Mouse (Mus musculus) forebrain, embryonic 13.5 days (tissue): ENCODE measurements around the gene Ccl24. TPM values are rescaled to one million over a fixed set of nuclear protein-coding genes. Genes with fewer than 3 reads are reported as not detected.
A peak's percentile ranks its signal among the peaks of the same experiment; 100 is the strongest.

Source experiments
- ATAC-seq: fragments of 200-750 bp; cut with Nextera tagmentation; 2 replicates; pipeline ENCODE4 v1.8.0; 2017
- H3K27ac ChIP-seq: fragments of 300-500 bp; sonication (generic); 2 replicates; pipeline ENCODE4 v1.5.1; 2015; ENCODE audit warnings: inconsistent platforms, mild to moderate bottlenecking, moderate library complexity
- H3K27me3 ChIP-seq: fragments of 300-500 bp; sonication (generic); 2 replicates; pipeline ENCODE4 v1.6.1; 2015; ENCODE audit warnings: mild to moderate bottlenecking, inconsistent platforms
- H3K36me3 ChIP-seq: fragments of 300-500 bp; sonication (generic); 2 replicates; pipeline ENCODE4 v1.6.1; 2015; ENCODE audit warnings: mild to moderate bottlenecking, inconsistent platforms; ENCODE audit not compliant: poor library complexity, severe bottlenecking
- H3K4me1 ChIP-seq: fragments of 300-500 bp; sonication (generic); 2 replicates; pipeline ENCODE4 v1.6.1; 2015; ENCODE audit warnings: inconsistent platforms
- H3K4me2 ChIP-seq: fragments of 300-500 bp; sonication (generic); 2 replicates; pipeline ENCODE4 v1.6.1; 2015; ENCODE audit warnings: inconsistent platforms, mild to moderate bottlenecking, moderate library complexity
- H3K4me3 ChIP-seq: fragments of 300-500 bp; sonication (generic); 2 replicates; pipeline ENCODE4 v1.5.1; 2015; ENCODE audit warnings: mild to moderate bottlenecking, inconsistent platforms
- H3K9ac ChIP-seq: fragments of 300-500 bp; sonication (generic); 2 replicates; pipeline ENCODE4 v1.6.1; 2015; ENCODE audit warnings: mild to moderate bottlenecking, inconsistent platforms
- H3K9me3 ChIP-seq: fragments of 300-500 bp; sonication (generic); replicated peaks from 2 replicates; pipeline ENCODE4 v1.6.1; 2016; ENCODE audit warnings: inconsistent platforms
- WGBS: fragments of 180-500 bp; shearing (Covaris S2); methylation state at CpG from one replicate; pipeline ENCODE4 v1.1.7; 2015; 5-methylcytosine and 5-hydroxymethylcytosine counted together
- polyA plus RNA-seq: library from polyadenylated mRNA; unstranded; fragments of >200 nt; fragmentation: Nextera tagmentation; extraction: Ambion mirVana; gene quantifications from 2 replicates; pipeline ENCODE4 v1.2.1, GENCODE M21; 2015

Gene Ccl24
- polyA plus RNA-seq, 1 experiment from 2014 or later = 2.1 TPM

DNA sequence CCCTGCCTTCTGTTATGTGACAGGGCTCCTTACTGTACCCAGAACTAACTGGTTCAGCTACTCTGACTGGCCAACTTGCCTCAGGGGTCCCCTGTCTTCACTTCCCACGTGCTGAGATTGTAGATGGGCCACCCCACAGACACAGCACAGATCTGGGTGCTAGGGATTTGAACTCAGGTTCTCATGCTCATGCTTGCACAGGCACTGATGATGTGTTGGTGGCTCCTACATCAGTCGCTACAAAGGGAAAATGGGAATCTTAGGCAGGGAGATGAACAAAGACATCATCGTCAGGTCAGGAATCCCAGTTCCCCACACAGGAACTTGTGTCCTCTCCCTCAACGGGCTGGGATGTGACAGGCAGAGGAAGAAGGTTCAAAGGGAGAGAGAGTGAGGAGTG is 3.2 kb upstream of the Ccl24 start:
- Histone ChIP-seq H3K9me3 (peaks cover 3% of the 10 kb centered on the region; the same call in 1 of the 2 replicates), H3K36me3 (no peaks in the 10 kb centered on the region), H3K4me1 (no peaks in the 10 kb centered on the region), H3K27me3 (no peaks in the 10 kb centered on the region), H3K9ac (no peak overlapping the region), H3K27ac (no peak overlapping the region), H3K4me2 (no peak overlapping the region), H3K4me3 (no peak overlapping the region)
- 72% methylated on average over 4 of the region's 4 CpGs for WGBS
- ATAC-seq = no peak

DNA sequence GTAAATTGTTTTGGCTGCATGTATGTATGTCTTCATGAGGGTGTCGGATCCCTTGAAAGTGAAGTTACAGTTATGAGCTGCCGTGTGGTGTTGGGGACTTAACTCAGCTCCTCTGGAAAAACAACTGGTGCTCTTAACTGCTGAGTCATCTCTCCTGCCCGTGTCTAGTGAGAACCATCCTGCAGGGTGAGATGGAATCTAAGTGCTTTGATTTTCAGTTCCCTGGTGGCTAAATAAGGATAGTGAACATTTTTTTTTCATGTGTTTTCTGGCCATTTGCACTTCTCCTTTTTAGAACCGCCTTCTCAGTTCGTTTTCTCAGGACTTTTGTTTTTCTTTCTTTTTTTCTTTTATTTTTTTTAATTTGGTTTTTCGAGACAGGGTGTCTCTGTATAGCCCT is 4.2 kb downstream of the Ccl24 start:
- WGBS = 72% methylated on average over 6 of the region's 6 CpGs
- H3K36me3 ChIP-seq = no peaks in the 10 kb centered on the region
- H3K9me3 ChIP-seq = no peaks in the 10 kb centered on the region

DNA sequence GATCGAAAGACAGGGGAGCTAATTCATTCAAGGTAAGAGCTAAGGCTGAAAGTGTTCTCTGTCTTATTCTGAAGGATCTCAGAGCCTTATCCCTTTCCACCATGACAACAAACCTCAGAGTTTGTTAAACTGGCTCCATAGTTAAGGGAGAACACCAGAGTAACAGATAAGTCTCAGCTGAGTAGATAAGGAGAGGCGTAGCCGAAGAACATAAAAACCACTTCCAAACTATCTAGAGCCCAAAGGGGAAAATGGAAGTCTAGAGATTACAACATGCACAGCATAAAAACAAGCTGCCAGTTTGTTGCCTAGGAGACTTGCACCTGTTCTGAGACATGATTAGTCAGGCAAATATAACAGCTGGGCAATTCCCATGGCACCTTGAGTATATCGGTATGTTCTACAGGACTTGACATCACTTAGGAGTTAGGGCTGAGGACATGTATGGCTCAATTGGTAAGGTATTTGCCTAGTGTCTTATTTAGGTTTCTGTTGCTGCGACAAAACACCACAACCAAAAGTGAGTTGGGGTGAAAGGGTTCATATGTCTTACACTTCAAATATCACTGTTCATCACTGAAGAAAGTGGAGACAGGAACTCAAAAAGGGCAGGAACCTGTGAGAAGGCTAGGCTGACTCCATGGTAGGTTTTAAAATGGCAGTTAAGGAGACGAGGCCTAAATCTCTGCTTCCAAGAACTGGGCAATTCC is 5.1 kb downstream of the Ccl24 start:
- no peaks in the 10 kb centered on the region for H3K4me1 ChIP-seq
- WGBS = 91% methylated on average over 6 of the region's 6 CpGs
- H3K9me3 ChIP-seq = no peaks in the 10 kb centered on the region
- H3K27ac ChIP-seq = no peak overlapping the region
- H3K9ac ChIP-seq = no peak overlapping the region
- H3K4me2 ChIP-seq = no peak overlapping the region
- no peaks in the 10 kb centered on the region for H3K27me3 ChIP-seq
- no peak overlapping the region for H3K4me3 ChIP-seq
- H3K36me3 ChIP-seq = no peaks in the 10 kb centered on the region
- ATAC-seq = no peak

More for the DNA sequence above, 4.2 kb downstream of the Ccl24 start:
- Histone ChIP-seq H3K4me1 (no peaks in the 10 kb centered on the region), H3K9ac (no peak overlapping the region), H3K27ac (no peak overlapping the region), H3K4me3 (no peak overlapping the region), H3K4me2 (no peak overlapping the region), H3K27me3 (no peaks in the 10 kb centered on the region)
- no peak for ATAC-seq

DNA sequence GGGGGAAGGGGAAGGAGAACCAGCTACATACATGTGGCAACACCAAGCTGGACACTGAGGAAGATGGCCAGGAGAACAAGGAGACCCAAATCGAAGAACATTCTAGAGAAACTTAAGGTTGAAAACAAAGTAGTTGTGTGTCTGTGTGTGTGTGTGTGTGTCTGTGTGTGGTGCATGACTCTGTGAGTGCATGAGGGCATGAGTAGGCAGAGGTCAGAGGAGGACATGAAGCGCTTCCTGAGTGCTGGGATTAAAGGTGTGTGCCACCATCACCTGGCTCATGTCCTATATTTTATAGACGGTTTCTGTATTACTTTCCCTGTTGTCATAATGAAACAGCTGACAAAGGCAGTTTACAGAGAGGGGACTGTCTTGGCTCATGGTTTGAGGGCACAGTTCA is 9.4 kb downstream of the Ccl24 start, which contains the start of gene Ccl26:
Gene Ccl26 (minus strand): TSS at position 101 of the 400 bp plus-strand sequence.
- WGBS = 96% methylated on average over 3 of the region's 3 CpGs
- H3K9me3 ChIP-seq = no peaks in the 10 kb centered on the region
- H3K9ac ChIP-seq = no peak within 1 kb of the TSS
- no peak for ATAC-seq
- H3K4me2 ChIP-seq = no peak within 1 kb of the TSS
- no peak within 1 kb of the TSS for H3K4me3 ChIP-seq
- H3K27me3 ChIP-seq = no peaks in the 10 kb centered on the region
- no peaks in the 10 kb centered on the region for H3K4me1 ChIP-seq
- no peaks in the 10 kb centered on the region for H3K36me3 ChIP-seq
- no peak within 1 kb of the TSS for H3K27ac ChIP-seq

DNA sequence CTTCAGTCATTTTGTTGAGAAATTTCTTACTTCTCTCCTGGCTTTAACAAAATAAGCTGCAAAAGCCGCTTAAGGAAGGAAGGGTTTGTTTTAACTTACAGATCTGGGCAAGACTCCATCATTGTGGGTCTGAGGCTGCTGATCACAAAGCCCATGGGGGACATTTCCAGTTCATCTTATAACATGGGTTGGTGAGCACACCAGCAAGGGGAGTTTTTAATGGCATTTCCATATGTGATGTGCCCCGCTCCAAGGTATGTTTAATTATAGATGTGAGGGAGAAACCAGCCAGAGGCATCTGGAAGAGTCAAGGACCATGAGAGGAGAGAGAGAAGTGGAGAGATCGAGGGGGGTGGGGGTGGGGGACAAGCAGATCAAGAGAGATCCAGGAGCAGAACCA is 15.2 kb downstream of the Ccl24 start:
- H3K27me3 ChIP-seq = no peaks in the 10 kb centered on the region
- H3K27ac ChIP-seq = no peak overlapping the region
- no peaks in the 10 kb centered on the region for H3K4me1 ChIP-seq
- no peak overlapping the region for H3K4me2 ChIP-seq
- no peaks in the 10 kb centered on the region for H3K36me3 ChIP-seq
- no peak overlapping the region for H3K4me3 ChIP-seq
- ATAC-seq = no peak
- 79% methylated on average over 3 of the region's 3 CpGs for WGBS
- H3K9me3 ChIP-seq = no peaks in the 10 kb centered on the region
- H3K9ac ChIP-seq = no peak overlapping the region

DNA sequence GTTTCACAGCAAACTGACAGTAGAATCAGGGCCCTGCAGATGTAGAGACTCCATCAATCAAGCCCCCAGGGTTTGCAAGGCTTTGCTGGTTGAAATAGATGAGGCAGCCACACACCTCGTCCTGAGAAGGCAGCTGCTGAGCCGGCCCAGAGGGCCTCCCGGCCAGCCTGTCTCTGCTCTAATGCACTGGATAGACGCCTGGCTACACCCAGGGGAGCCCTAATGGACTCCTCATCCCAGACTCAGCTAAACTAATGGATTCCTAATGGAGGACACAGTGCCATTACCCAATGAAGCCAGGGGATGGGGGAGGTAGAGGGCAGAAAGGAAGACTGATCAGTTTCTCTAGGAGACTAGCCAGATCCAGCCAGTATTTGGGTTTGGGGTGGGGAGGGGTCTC is 15.8 kb downstream of the Ccl24 start:
- Histone ChIP-seq H3K9ac (no peak overlapping the region), H3K36me3 (no peaks in the 10 kb centered on the region), H3K27me3 (no peaks in the 10 kb centered on the region), H3K27ac (no peak overlapping the region), H3K4me1 (no peaks in the 10 kb centered on the region), H3K4me3 (no peak overlapping the region), H3K9me3 (no peaks in the 10 kb centered on the region), H3K4me2 (no peak overlapping the region)
- WGBS = 46% methylated on average over 4 of the region's 4 CpGs
- no peak for ATAC-seq

DNA sequence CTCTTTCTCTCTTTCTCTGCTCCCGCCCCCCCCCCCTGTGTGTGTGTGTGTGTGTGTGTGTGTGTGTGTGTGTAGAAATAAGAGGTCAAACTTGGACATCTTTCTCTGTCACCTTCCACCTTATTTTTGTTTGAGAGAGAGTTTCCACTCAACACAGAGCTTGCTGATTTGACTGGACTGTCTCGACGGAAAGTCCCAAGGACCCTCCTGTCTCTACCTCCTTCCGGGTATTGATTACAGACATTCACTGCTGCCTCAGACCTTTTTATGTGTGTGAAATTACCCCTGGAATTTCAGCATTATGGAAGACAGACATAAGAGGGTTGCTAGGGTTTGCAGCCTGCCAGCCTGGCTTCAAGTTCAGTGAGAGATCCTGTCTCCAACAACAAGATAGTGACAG is 16.6 kb downstream of the Ccl24 start:
- no peak overlapping the region for H3K9ac ChIP-seq
- no peaks in the 10 kb centered on the region for H3K9me3 ChIP-seq
- no peaks in the 10 kb centered on the region for H3K27me3 ChIP-seq
- WGBS = 95% methylated on average over 3 of the region's 4 CpGs
- ATAC-seq = no peak
- no peaks in the 10 kb centered on the region for H3K4me1 ChIP-seq
- H3K4me3 ChIP-seq = no peak overlapping the region
- no peak overlapping the region for H3K27ac ChIP-seq
- H3K4me2 ChIP-seq = no peak overlapping the region
- no peaks in the 10 kb centered on the region for H3K36me3 ChIP-seq

DNA sequence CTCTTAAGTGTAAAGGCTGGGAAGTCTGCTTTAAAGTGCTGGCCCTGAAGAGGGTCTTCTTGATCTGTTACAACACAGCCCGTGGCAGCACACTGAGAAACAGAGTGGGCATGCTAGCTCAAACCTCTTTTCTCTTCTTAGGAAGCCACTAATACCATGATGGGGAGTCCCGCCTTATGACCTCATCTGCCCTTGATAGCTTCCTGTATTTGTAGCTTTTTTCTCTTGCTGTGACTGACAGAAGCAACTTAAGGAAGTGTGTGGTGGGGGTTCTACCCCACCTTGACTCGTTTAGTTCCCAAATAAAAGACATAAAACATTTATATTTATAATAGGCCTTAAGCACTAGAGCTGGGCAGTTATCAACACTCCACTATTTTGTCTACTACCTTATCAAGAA is 21.3 kb downstream of the Ccl24 start:
- Histone ChIP-seq H3K9ac (no peak overlapping the region), H3K4me2 (no peak overlapping the region), H3K27me3 (no peaks in the 10 kb centered on the region), H3K27ac (no peak overlapping the region), H3K4me3 (no peak overlapping the region), H3K9me3 (no peaks in the 10 kb centered on the region), H3K36me3 (no peaks in the 10 kb centered on the region), H3K4me1 (no peaks in the 10 kb centered on the region)
- ATAC-seq = no peak
- 80% methylated on average over 3 of the region's 3 CpGs for WGBS

DNA sequence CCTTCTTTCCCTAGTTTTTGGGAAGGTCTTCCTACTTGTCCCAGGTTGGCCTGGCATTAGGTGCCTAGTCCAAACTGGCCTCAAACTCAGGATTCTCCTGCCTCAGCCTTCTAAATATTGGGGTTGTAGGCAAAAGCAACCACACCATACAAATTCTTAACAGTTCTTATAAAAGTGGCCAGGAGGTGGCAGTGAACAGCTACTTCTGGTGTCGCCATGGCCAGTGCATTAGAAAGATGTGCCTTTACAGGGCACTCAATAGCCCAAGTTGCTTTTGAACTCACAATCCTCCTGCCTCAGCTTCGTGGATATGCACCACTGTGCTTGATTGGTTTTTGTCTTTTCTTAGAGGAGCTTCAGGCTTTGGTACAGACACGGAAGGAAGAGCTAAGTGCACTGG is 21.9 kb downstream of the Ccl24 start:
- Histone ChIP-seq H3K4me2 (no peak overlapping the region), H3K4me3 (no peak overlapping the region), H3K9me3 (no peaks in the 10 kb centered on the region), H3K9ac (no peak overlapping the region), H3K27ac (no peak overlapping the region), H3K27me3 (no peaks in the 10 kb centered on the region), H3K4me1 (no peaks in the 10 kb centered on the region), H3K36me3 (no peaks in the 10 kb centered on the region)
- 30% methylated on average over 3 of the region's 3 CpGs for WGBS
- ATAC-seq = no peak

DNA sequence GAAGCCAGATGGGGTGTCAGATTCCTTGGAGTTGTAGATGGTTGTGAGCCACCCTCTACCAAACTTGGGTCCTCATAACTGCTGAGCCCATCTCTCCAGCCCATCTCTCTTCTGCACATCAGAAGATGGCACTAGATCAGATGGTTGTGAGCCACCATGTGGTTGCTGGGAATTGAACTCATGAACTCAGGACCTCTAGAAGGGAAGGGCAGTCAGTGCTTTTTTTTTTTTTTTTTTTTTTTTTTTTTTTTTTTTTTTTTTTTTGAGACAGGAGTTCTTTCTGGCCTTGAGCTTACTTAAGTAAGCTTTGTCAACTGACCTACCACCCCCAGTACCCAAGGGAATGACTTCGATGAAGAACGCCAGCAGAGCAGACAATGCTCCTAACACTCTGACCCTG is 24.9 kb downstream of the Ccl24 start:
- no peaks in the 10 kb centered on the region for H3K9me3 ChIP-seq
- 83% methylated on average over 2 of the region's 2 CpGs for WGBS
- no peaks in the 10 kb centered on the region for H3K36me3 ChIP-seq
- no peak overlapping the region for H3K4me3 ChIP-seq
- no peak overlapping the region for H3K27ac ChIP-seq
- no peak overlapping the region for H3K9ac ChIP-seq
- no peak for ATAC-seq
- peaks cover 11% of the 10 kb centered on the region for H3K4me1 ChIP-seq
- no peaks in the 10 kb centered on the region for H3K27me3 ChIP-seq
- no peak overlapping the region for H3K4me2 ChIP-seq

DNA sequence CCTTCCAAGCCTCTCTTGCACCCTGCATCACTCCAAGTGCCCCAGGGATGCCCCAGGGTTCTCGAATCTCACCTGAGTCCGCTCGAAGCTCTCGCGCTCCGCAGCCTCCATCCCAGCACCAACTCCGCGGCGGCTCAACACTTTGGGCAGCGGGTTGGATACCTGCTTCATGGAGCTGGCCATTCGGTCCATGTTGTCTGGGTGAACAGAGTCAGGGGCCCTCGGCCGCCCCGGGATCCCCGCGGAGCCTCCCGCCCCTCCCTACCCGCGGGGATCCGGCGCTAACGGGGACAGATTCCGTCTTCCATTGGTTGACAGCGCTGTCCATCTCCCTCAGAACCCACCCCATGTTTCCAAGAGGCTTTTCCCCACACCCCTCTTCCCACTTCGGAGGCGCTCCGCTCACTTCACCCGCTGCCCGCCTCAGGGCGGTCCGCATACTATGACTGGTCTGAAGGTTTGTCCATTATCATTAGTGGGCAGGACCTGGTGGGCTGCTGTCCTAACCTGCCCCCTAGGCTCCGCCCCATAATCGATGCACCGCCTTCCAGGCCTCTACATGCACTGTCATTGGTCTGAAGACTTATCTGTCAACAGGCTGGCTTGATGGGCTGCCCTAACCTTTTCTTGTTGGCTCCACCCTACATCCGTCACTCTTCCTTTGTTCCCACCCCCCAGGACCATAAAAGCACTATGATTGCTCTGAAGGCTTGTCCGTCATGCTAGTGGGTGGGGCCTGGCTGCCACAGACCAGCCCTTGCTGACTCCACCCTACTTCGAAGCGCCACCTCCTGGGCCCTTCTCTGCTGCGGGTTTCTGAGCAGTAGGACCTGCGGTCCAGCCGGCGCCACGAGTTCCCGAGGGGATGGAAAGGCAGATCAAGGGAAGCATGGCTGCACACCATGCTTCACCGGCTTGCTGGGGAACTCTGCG is 27.7 kb downstream of the Ccl24 start, which contains the start of gene Hip1:
Gene Hip1 (minus strand): TSS at position 256 of the 933 bp plus-strand sequence.
- Histone ChIP-seq H3K4me2 (peak within 1 kb of the TSS; percentile 95), H3K9ac (peak within 1 kb of the TSS; percentile 77), H3K27ac (peak within 1 kb of the TSS; percentile 59), H3K4me1 (peaks cover 11% of the 10 kb centered on the region), H3K36me3 (no peaks in the 10 kb centered on the region), H3K9me3 (no peaks in the 10 kb centered on the region), H3K27me3 (no peaks in the 10 kb centered on the region), H3K4me3 (peak within 1 kb of the TSS; percentile 65)
- under 1% methylated on average over 46 of the region's 46 CpGs for WGBS
- ATAC-seq = peak; percentile 99

DNA sequence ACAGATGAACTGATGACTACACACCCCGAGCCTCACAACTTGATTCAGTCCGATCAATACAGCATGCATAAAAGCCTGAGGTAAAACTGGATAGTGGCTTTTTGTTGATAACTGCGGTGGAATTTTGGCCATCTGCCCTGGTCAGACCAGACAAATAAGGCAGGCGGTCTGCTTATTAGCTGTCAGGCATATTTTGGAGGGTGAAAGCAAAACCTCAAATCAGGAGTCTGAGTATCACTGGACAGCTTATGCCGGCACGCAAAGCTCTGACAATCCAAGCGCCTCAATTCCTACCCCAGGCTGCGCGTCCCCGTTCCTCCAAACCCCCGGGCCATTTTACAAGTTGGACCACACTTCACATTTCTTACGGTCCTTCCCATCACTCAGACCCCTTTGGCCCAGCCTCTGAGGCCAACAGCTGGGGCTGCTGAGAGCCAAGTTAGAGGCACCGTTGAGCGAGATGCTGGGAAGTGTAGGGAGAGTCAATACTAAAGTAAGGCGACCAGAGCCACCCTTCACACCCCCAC is 28.8 kb downstream of the Ccl24 start:
- no peak for ATAC-seq
- 2% methylated on average over 15 of the region's 15 CpGs for WGBS
- Histone ChIP-seq H3K4me1 (peaks cover 11% of the 10 kb centered on the region), H3K9me3 (no peaks in the 10 kb centered on the region), H3K27me3 (no peaks in the 10 kb centered on the region), H3K4me2 (peak overlapping the region; percentile 95), H3K27ac (no peak overlapping the region), H3K4me3 (peak overlapping the region; percentile 65), H3K36me3 (no peaks in the 10 kb centered on the region), H3K9ac (peak overlapping the region; percentile 77)
